Comparison of ENCODE assay signal across 22 mouse cellular contexts in genomic region chr5:4973408-4973807, GRCm38 (mm10).
"Had no signal": no experiment of that assay in that cellular context is flagged by ENCODE, and none has a peak within 500 bp of the region (broad histone marks: within the 10 kb centered on the region; RNA-seq: fewer than 3 reads in every experiment).

No protein-coding gene starts in this region.

- DNase-seq: heart, postnatal 10 days; heart, postnatal 14 days; heart, postnatal 36 days; heart, postnatal 4 days; kidney, adult 11 months; kidney, adult 18-20 months; kidney, adult 2 months; kidney, adult 8-10 months; kidney, adult 9 months; kidney, postnatal 10 days; kidney, postnatal 14 days; kidney, postnatal 25 days; kidney, postnatal 36 days; kidney, postnatal 4 days; layer of hippocampus, adult 9-11 months; layer of hippocampus, postnatal 36 days had no signal

- ATAC-seq: hindbrain, embryonic 16.5 days; hindbrain, postnatal 0 days; inflammation-experienced regulatory T-cells, adult 6 months; intestine, embryonic 15.5 days; intestine, embryonic 16.5 days; intestine, postnatal 0 days had no signal
